Mouse (Mus musculus): ENCODE results near the gene Psg27. TPM values are rescaled to one million over a fixed set of nuclear protein-coding genes. Genes with fewer than 3 reads are reported as not detected.
"Not testable (repeated sequence)": the region's sequence is repeated elsewhere in the genome, so short reads cannot be mapped to it uniquely, and the experiment has no call there.

The Psg27 gene
- not detected in 2 replicates for polyA plus RNA-seq (2015; fragmentation: Nextera tagmentation; extraction: Ambion mirVana)

GRCm38 (mm10) chr7:18567205-18567604 lies at the start of gene Psg27:
Psg27 (minus strand) TSS chr7:18567305.
- H3K4me2 ChIP-seq = no peak within 1 kb of the TSS
- no peak within 1 kb of the TSS for H3K27ac ChIP-seq (replicated peaks)
- no peak within 1 kb of the TSS for H3K4me3 ChIP-seq
- no peak for ATAC-seq (ENCODE audit: low read depth)
- H3K27me3 ChIP-seq = no peaks in the 10 kb centered on the region
- no peak within 1 kb of the TSS for H3K9ac ChIP-seq
- H3K4me1 ChIP-seq (replicated peaks) = no peaks in the 10 kb centered on the region
- no peaks in the 10 kb centered on the region for H3K36me3 ChIP-seq
- 89% methylated on average over 3 of the region's 3 CpGs for WGBS
- H3K9me3 ChIP-seq = no peaks in the 10 kb centered on the region

DNA sequence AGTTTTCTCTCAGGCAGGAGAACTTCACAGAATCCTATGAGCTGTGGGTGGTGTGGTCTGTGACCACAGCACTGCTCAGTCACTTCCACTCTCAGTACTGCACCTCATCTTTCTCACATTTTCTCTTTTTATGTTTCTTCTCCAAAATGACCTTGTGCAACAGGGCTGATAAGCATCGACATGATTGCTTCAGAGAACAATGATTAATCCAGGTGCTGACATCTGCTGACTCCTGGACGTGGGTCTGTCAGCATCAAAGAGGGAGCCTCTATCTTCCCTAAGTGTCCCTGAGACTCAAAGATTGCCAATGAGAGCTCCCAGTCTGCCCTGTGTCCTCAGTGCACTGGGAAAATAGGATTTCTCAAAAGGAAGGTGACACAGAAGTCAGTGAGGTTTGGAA lies 49.3 kb upstream of the Psg27 start, which contains the start of gene Psg23:
Gene Psg23 (minus strand): TSS at position 101 of the 400 bp plus-strand sequence.
- H3K9ac ChIP-seq; H3K27me3 ChIP-seq; H3K27ac ChIP-seq (replicated peaks); ATAC-seq (ENCODE audit: low read depth); H3K4me3 ChIP-seq; H3K36me3 ChIP-seq; H3K9me3 ChIP-seq; H3K4me1 ChIP-seq (replicated peaks); H3K4me2 ChIP-seq: not testable (repeated sequence)
- WGBS = 67% methylated on average over 2 of the region's 2 CpGs

GRCm38 (mm10) chr7:18559850-18560249 lies 7.3 kb downstream of the Psg27 start:
- no peak overlapping the region for H3K4me2 ChIP-seq
- no peaks in the 10 kb centered on the region for H3K36me3 ChIP-seq
- H3K9me3 ChIP-seq = 0 out of 2 replicates have a peak, but pooled peaks cover 3% of the 10 kb centered on the region
- ATAC-seq (ENCODE audit: low read depth) = no peak
- no peaks in the 10 kb centered on the region for H3K27me3 ChIP-seq
- H3K9ac ChIP-seq = no peak overlapping the region
- H3K4me3 ChIP-seq = no peak overlapping the region
- H3K27ac ChIP-seq (replicated peaks) = no peak overlapping the region
- no peaks in the 10 kb centered on the region for H3K4me1 ChIP-seq (replicated peaks)

GRCm38 (mm10) chr7:18555751-18556150 lies 11.4 kb downstream of the Psg27 start:
- not testable (repeated sequence) for H3K27ac ChIP-seq (replicated peaks); H3K4me2 ChIP-seq; H3K4me1 ChIP-seq (replicated peaks); H3K36me3 ChIP-seq; H3K4me3 ChIP-seq; H3K9ac ChIP-seq; H3K27me3 ChIP-seq; ATAC-seq (ENCODE audit: low read depth); H3K9me3 ChIP-seq
- 84% methylated on average over 3 of the region's 3 CpGs for WGBS

DNA sequence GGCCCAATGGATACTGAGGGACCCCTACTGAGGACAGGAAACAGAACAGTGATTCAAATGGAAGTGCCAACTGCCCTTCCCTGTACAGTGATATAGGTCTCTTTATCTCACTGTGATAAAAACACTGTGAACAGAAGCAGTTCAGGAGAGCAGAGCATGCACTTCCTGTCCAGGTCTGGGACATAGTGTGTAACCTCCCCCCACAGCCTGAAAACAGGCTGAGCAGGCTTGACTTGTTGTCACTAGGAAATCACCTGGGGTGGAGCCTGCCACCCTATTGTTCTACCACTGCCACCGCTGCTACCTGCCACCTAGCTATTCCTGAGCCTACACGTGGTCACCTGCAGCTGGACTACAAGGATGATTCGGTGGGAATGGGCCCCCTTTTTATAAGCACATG lies 33.7 kb downstream of the Psg27 start:
- Histone ChIP-seq H3K4me2 (no peak overlapping the region), H3K36me3 (no peaks in the 10 kb centered on the region), H3K27me3 (no peaks in the 10 kb centered on the region), H3K4me1 (replicated peaks) (no peaks in the 10 kb centered on the region), H3K4me3 (no peak overlapping the region), H3K9ac (no peak overlapping the region), H3K27ac (replicated peaks) (no peak overlapping the region), H3K9me3 (no peaks in the 10 kb centered on the region)
- ATAC-seq (ENCODE audit: low read depth) = no peak
- 59% methylated on average over 3 of the region's 3 CpGs for WGBS

- no peak for ATAC-seq (ENCODE audit: low read depth)
- Histone ChIP-seq H3K9ac (no peak within 1 kb of the TSS), H3K36me3 (no peaks in the 10 kb centered on the region), H3K27me3 (no peaks in the 10 kb centered on the region), H3K4me2 (no peak within 1 kb of the TSS), H3K27ac (replicated peaks) (no peak within 1 kb of the TSS), H3K4me3 (no peak within 1 kb of the TSS), H3K4me1 (replicated peaks) (no peaks in the 10 kb centered on the region), H3K9me3 (no peaks in the 10 kb centered on the region)
- WGBS = 90% methylated on average over 1 of the region's 1 CpGs
These were observed 34.9 kb downstream of the Psg27 start, which contains the start of gene Psg25 for GRCm38 (mm10) chr7:18532169-18532568. Psg25 (minus strand) TSS chr7:18532269.

DNA sequence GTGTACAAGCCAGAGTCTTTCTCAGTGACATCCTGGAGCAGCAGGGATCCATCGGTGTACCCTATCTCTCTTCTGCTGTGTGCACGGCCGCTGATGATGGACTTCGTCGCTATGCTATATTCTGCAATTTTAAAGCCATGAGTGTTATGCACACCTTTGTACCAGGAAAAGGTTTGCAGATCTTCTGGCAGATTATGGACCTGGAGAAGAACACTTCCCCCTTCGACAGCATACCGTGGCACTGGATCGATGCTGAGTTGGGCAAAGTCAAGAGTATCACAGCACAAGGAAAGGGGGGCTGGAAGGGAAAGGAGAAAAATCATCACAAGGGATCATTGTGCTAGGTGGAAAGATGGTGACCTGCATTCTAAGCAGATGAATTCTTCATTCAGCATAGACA lies 42.4 kb downstream of the Psg27 start:
- H3K4me2 ChIP-seq = no peak overlapping the region
- no peaks in the 10 kb centered on the region for H3K9me3 ChIP-seq
- H3K9ac ChIP-seq = no peak overlapping the region
- H3K4me1 ChIP-seq (replicated peaks) = no peaks in the 10 kb centered on the region
- H3K27me3 ChIP-seq = no peaks in the 10 kb centered on the region
- ATAC-seq (ENCODE audit: low read depth) = no peak
- H3K27ac ChIP-seq (replicated peaks) = no peak overlapping the region
- H3K4me3 ChIP-seq = no peak overlapping the region
- WGBS = 92% methylated on average over 8 of the region's 8 CpGs
- no peaks in the 10 kb centered on the region for H3K36me3 ChIP-seq

- H3K4me3 ChIP-seq; H3K27me3 ChIP-seq; H3K4me2 ChIP-seq; H3K9me3 ChIP-seq; H3K27ac ChIP-seq (replicated peaks); H3K4me1 ChIP-seq (replicated peaks); ATAC-seq (ENCODE audit: low read depth); H3K36me3 ChIP-seq; H3K9ac ChIP-seq: not testable (repeated sequence)
These were observed 54.3 kb downstream of the Psg27 start for GRCm38 (mm10) chr7:18512848-18513247.

GRCm38 (mm10) chr7:18512417-18512816 lies 54.7 kb downstream of the Psg27 start:
- H3K9me3 ChIP-seq; H3K4me2 ChIP-seq; H3K36me3 ChIP-seq; H3K27ac ChIP-seq (replicated peaks); H3K9ac ChIP-seq; H3K27me3 ChIP-seq; H3K4me1 ChIP-seq (replicated peaks); H3K4me3 ChIP-seq; ATAC-seq (ENCODE audit: low read depth): not testable (repeated sequence)
- WGBS = 46% methylated on average over 2 of the region's 2 CpGs

- Histone ChIP-seq H3K9me3 (no peaks in the 10 kb centered on the region), H3K27me3 (no peaks in the 10 kb centered on the region), H3K9ac (no peak overlapping the region), H3K27ac (replicated peaks) (no peak overlapping the region), H3K4me2 (no peak overlapping the region), H3K36me3 (no peaks in the 10 kb centered on the region), H3K4me3 (no peak overlapping the region), H3K4me1 (replicated peaks) (no peaks in the 10 kb centered on the region)
- WGBS = 20% methylated on average over 9 of the region's 9 CpGs
- ATAC-seq (ENCODE audit: low read depth) = no peak
These were observed 55.6 kb downstream of the Psg27 start for GRCm38 (mm10) chr7:18511479-18511878.

Other genes with a start within 250 kb of the Psg27 start
- not detected in 2 replicates for gene Psg18, start 212.3 kb downstream of the Psg27 start, polyA plus RNA-seq (2015; fragmentation: Nextera tagmentation; extraction: Ambion mirVana)
- not detected in 2 replicates for gene Psg28, start 135.3 kb downstream of the Psg27 start, polyA plus RNA-seq (2015; fragmentation: Nextera tagmentation; extraction: Ambion mirVana)
- gene Psg26, start 83.1 kb downstream of the Psg27 start, polyA plus RNA-seq (2015; fragmentation: Nextera tagmentation; extraction: Ambion mirVana) = not detected in 2 replicates
- not detected in 2 replicates for gene Psg25, start 35.0 kb downstream of the Psg27 start, polyA plus RNA-seq (2015; fragmentation: Nextera tagmentation; extraction: Ambion mirVana)
- not detected in 2 replicates for gene Psg23, start 49.2 kb upstream of the Psg27 start, polyA plus RNA-seq (2015; fragmentation: Nextera tagmentation; extraction: Ambion mirVana)
- gene Psg21, start 89.4 kb upstream of the Psg27 start, polyA plus RNA-seq (2015; fragmentation: Nextera tagmentation; extraction: Ambion mirVana) = not detected in 2 replicates
- not detected in 2 replicates for gene Psg20, start 118.9 kb upstream of the Psg27 start, polyA plus RNA-seq (2015; fragmentation: Nextera tagmentation; extraction: Ambion mirVana)
- gene Psg22, start 150.8 kb upstream of the Psg27 start, polyA plus RNA-seq (2015; fragmentation: Nextera tagmentation; extraction: Ambion mirVana) = not detected in 2 replicates
- gene Psg19, start 231.2 kb upstream of the Psg27 start, polyA plus RNA-seq (2015; fragmentation: Nextera tagmentation; extraction: Ambion mirVana) = not detected in 2 replicates

All from neural tube, embryonic 13.5 days (tissue).